Mouse (Mus musculus): ENCODE data around the gene Foxj2. TPM values are rescaled to one million over a fixed set of nuclear protein-coding genes. Genes with fewer than 3 reads are reported as not detected.

Gene Foxj2
- polyA plus RNA-seq, 1 experiment: 17.0 TPM

DNA sequence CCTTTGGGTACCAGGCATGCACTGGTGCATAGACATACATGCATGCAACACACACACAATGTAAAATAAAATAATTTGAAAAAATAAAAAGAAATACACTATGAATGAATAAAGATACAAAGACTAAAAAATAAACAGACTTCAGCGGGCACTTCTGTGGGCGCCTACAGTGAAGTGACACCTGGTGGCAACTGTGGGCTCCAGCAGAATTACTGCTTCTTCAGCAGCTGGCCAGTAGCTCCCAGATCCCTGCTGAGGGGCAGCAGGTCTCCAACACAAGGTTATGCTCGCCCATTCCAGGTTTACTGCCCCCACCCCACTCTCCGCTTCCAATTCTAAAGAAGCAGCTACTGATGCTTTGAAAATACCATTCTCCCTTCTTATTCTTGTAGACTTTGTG is 48.2 kb downstream of the Foxj2 start:
- DNase-seq (ENCODE audit: extremely low spot score in 1 of 2, low spot score in 1 of 2): no peak

DNA sequence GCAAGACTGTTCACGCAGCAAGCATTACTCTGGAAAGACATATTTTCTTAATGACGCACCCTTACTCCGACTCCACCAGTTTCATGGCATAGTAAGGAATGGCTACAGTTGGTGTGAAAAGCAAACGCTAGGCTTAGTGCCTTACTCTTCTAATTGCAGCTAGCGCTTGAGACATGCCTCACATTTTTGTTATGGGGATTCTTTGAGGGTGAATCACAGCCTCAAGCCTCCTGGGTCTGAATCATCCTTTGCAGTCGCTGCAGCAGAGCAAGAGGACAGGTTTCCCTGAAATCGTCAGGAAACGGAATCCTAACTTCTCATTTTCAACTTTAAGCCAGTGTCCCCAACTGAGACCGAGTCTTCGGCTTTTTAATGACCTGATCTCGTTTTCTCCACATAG is 50.1 kb downstream of the Foxj2 start:
- DNase-seq (ENCODE audit: extremely low spot score in 1 of 2, low spot score in 1 of 2): no peak

DNA sequence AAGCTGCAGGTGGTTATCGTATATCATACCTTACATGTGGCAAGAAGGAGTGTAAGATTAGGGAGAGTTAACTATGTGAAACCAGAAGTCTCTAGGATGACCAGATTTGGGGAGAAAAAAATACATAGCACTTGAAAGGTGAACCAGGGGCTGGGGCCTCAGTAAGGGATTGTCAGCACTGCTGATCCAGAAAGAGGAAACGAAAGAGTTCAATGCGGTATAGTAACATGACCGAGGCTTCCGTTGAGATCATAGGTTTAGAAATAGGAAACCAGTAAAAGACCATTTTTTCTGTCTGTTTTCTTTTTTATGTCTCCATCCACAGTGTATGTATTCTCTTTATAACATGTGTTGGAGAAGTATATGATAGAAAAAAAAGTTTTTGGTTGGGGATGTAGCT is 53.1 kb downstream of the Foxj2 start:
- no peak for DNase-seq (ENCODE audit: extremely low spot score in 1 of 2, low spot score in 1 of 2)

DNA sequence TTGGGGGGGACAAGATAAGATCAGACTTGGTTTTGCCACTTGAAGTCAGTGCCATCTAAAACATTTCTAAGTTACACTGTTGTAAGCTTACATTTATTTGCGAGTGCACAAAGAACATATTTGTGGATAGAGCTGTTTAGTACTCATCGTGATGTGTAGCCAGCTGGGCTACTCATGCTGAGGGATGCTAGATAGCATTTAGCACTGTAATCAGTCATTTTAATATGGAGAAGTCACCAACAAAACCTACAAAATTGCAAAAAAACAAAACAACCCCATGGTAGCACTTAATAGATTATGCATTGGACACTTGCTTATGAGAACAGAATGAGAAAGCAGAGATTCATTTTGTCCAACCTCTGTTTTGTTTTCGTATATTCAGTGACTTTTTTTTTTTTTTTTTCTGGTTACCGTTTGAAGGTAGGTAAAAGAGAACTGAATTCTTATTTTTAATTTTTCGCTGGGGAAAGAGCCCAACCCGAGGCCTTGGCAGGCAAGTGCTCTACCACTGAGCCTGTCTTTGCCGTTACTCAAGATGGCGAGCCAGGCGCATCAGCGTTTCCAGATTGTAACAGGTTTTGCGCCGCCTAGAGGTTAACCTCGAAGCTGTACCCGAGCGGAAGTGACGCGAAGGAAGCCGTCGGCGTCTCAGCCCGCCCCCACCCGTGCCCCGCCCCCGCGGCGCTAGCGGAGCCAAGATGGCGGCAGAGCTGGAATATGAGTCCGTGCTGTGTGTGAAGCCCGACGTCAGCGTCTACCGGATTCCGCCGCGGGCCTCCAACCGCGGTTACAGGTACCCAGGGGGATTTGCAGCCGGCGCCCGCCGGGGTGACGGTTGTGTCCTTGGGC is 54.4 kb downstream of the Foxj2 start, which contains the start of gene Necap1:
Gene Necap1, plus strand, starts transcription at position 604 of the 849 bp plus-strand sequence.
- peak; percentile 95 to 100 for DNase-seq (ENCODE audit: extremely low spot score in 1 of 2, low spot score in 1 of 2)

DNA sequence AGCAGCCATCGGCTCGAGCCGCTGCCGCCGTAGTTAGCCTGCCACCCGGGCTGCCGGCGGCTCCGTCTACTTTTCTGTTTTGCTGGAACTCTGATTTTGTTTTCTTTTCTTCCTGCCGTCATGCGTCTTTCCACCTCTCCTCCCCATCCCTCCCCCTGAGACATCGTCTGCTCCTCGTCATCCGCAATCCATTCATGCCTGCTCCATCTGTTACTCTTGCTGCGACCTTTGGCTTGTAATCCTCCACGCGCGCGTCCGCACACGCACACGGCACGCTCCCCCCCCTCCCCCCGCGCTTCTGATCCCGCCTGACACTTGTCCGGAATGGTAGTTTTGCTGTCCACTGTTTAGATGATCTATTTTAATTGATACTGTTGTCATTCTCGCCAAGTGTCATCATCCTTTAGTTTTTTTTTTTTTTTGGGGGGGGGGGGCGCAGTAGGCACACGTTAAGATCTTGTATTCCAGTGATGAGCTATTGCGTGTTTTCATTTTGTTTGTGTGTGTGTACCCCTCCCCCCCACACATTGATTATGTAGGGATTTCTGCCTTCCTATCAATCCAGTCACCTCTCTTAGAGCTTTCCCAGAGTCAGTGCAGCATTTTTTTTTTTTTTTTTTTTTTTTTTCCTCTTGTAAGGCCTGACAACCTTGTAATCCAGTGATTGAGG is 55.1 kb downstream of the Foxj2 start:
- DNase-seq (ENCODE audit: extremely low spot score in 1 of 2, low spot score in 1 of 2): peak in 1 of 2 experiments; percentile 48

DNA sequence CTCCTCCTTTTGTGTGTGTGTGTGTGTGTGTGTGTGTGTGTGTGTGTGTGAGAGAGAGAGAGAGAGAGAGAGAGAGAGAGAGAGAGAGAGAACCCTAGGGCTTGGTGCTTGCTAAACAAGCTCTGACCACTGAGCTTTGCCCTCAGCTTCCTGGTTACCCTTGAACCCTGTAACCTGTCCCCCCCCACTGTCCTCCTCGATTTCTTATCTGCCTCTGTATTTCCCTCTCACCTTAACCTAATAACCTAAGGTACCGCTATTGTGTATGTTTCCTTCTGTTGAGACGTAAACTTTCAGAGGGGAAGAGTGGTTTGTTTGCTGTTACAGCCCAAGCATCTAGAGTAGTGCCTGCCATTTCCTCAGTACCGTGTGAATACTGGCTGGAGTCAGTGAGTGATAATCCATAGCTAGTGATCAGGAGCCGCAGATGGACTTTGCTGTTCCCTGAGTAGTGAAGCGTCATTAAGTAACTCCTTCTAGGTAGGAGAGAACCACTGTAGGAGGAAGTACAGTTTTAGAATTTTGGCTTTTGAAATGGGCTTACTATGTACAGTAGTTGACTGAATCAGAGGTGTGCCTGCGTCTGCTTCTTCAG is 59.5 kb downstream of the Foxj2 start:
- no peak for DNase-seq (ENCODE audit: extremely low spot score in 1 of 2, low spot score in 1 of 2)

DNA sequence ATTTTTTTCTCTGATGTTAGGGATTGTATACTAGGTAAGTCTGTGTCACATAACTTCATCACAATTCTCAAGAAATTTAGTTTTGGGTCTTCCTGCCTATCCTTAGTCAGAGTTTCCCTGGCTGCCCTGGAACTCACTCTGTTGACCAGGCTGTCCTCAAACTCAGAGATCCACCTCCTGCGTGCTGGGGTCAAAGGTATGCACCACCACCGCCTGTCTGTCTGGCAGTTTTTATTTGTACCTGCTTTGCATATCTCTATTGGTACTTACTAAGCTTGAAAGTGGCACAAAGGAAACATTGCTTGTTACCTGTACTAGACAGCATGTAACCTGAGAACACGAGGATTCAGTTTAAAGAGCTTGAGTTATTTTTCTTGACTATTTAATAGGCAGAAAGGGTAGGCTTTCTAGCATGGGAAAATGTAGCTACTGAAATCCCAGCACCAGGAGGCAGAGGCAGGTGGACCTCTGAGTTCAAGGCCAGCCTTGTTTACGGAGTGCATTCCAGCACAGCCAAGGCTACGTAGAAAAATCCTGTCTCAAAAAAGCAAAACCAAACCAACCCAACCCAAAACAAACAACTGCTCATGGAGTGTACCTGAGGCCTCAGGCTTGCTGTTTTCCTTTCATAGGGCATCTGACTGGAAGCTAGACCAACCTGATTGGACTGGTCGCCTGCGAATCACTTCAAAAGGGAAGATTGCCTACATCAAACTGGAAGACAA is 60.2 kb downstream of the Foxj2 start:
- DNase-seq (ENCODE audit: extremely low spot score in 1 of 2, low spot score in 1 of 2): no peak

DNA sequence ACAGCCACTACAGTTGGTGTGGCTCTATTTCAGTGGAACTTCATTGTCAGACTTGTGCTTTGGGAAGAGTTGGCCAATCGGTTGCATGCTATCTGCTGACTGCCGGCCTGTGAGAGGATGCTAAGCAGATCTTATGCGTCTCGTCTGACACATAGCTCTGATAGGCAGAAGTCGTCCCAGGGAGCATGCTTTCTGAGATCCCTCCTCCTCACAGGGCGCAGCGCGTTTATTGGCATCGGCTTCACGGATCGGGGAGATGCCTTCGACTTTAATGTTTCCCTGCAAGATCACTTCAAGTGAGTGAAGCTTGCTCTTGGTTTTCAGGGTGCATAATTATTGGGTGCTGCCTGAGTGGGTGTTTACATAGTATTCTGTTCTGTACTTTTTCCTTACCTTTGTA is 61.6 kb downstream of the Foxj2 start:
- DNase-seq (ENCODE audit: extremely low spot score in 1 of 2, low spot score in 1 of 2): no peak

DNA sequence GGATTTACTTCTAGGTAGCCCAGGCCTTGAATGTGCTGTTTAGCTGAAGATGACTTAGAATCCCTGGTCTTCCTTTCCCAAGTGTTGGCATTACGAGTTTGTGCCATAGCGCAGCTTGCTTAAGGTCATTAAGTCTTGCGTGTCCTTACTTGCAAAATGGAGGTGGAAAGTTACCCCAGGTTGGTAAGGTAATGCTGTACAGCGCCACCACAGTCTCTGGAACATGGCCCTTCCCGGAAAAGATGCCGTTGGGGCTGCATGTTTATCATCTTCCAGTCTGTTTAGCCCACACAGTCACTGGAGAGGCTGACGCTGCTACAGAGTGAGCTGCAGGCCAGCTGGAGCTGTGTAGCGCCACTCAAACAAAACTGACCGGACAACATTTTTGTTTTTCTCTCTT is 63.9 kb downstream of the Foxj2 start:
- no peak for DNase-seq (ENCODE audit: extremely low spot score in 1 of 2, low spot score in 1 of 2)

DNA sequence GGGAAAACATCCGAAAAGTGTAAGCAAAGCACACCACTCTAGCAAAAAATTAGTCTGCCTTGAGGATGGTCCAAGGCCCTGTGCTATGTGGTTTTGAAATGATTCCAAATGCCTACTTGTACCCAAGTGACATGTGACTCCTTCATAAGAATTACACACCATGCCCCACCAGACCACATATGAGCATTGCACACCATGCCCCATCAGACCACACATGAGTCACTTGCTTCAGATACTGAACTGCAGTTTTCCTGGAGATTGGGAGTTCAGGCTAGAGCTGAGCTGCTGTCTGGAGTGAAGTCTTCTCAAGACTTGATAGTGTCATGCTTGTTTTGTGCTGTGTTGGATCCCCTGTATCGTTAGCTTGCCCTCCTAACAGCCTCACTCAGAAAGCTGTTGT is 69.9 kb downstream of the Foxj2 start:
- no peak for DNase-seq (ENCODE audit: extremely low spot score in 1 of 2, low spot score in 1 of 2)

DNA sequence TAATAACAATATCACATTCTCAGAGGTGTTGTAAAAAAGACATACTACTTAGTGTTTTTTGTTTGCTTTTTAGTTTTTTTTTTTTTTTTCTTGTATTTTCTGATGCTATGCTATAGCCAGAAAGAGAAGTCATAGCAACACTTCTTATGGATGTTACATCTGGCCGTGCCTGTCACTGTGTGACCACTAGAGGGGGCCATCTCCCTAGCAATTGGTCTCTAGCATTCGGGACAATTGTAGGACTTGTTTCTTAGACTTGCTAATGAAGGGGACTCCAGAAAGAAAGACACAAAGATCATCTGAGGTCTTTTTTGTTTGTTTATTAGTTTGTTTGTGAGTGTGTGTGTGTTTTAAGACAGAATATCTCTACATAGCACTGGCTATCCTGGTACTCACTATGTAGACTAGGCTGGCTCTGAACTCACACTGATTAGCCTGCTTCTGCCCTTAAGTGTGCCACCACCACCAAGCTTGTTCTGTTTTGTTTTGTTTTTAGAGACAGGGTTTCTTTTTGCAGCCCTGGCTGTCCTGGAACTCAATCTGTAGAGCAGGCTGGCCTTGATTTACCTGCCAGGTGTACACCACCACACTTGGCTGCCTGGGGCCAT is 72.8 kb downstream of the Foxj2 start:
- DNase-seq (ENCODE audit: extremely low spot score in 1 of 2, low spot score in 1 of 2): peak in 1 of 2 experiments; percentile 91

Other genes starting within 250 kb of the Foxj2 start
- 3.3 and 5.5 TPM in 2 replicates for gene Apobec1, start 217.5 kb upstream of the Foxj2 start, polyA plus RNA-seq (2012; rRNA removed)
- not detected in 2 replicates for gene Gdf3, start 209.8 kb upstream of the Foxj2 start, polyA plus RNA-seq (2012; rRNA removed)
- not detected in 2 replicates for gene Dppa3, start 193.5 kb upstream of the Foxj2 start, polyA plus RNA-seq (2012; rRNA removed)
- 0.06 TPM in 1 of 2 replicates, not detected in the other for gene Nanog, start 112.4 kb upstream of the Foxj2 start, polyA plus RNA-seq (2012; rRNA removed)
- 101 and 105 TPM in 2 replicates for gene Slc2a3, start 18.3 kb upstream of the Foxj2 start, polyA plus RNA-seq (2012; rRNA removed)
- gene C3ar1, start 36.2 kb downstream of the Foxj2 start, polyA plus RNA-seq (2012; rRNA removed): 1.0 and 1.6 TPM in 2 replicates
- 134 and 142 TPM in 2 replicates for gene Necap1, start 54.6 kb downstream of the Foxj2 start, polyA plus RNA-seq (2012; rRNA removed)
- 0.38 and 0.52 TPM in 2 replicates for gene Clec4a1, start 101.9 kb downstream of the Foxj2 start, polyA plus RNA-seq (2012; rRNA removed)
- gene Clec4a3, start 132.6 kb downstream of the Foxj2 start, polyA plus RNA-seq (2012; rRNA removed): 0.53 and 0.68 TPM in 2 replicates
- not detected in 2 replicates for gene Clec4a4, start 170.5 kb downstream of the Foxj2 start, polyA plus RNA-seq (2012; rRNA removed)
- not detected in 2 replicates for gene Clec4b1, start 230.0 kb downstream of the Foxj2 start, polyA plus RNA-seq (2012; rRNA removed)